Mouse (Mus musculus): ENCODE data around the gene Ms4a14. TPM values are rescaled to one million over a fixed set of nuclear protein-coding genes. Genes with fewer than 3 reads are reported as not detected.
A peak's percentile ranks its signal among the peaks of the same experiment; 100 is the strongest.

The Ms4a14 gene
- polyA plus RNA-seq, 2 experiments = 0.02 TPM; not detected in 1

DNA sequence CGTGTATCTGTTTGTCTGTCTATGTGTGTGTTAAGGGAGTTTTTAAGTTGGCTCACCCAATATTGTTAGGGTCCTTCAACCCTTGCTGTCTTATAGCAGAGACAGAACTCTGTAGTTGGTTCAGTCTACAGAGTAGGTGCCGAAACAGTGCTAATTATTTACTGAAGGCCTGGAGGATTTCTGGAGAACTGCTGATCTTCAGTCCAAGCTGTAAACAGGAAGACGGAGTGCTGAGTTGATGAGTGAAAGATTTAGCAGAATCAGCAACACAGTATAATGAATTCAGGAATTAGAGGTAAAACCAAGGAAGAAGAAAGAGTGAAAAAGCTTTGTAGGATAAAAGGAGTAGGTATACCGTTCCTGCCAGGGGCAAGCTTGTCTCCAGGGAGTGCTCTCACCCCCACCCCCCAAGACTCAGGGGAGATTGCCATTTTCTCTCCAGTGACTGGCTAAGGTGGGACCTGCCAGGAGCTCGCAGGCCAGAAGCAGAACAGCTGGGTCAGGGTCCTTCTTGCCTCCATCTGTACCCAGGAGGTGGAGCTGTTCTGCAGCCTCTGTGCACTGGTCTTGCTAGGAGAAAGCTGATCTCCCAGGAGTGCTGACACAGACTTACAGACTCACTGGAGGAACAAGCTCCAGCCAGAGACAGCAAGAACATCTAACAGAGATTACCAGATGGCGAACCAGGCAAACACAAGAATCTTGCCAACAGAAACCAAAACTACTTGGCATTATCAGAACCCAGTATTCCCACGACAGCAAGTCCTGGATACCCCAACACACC is 35.6 kb upstream of the Ms4a14 start:
- ATAC-seq (ENCODE audit: insufficient read depth) = no peak

DNA sequence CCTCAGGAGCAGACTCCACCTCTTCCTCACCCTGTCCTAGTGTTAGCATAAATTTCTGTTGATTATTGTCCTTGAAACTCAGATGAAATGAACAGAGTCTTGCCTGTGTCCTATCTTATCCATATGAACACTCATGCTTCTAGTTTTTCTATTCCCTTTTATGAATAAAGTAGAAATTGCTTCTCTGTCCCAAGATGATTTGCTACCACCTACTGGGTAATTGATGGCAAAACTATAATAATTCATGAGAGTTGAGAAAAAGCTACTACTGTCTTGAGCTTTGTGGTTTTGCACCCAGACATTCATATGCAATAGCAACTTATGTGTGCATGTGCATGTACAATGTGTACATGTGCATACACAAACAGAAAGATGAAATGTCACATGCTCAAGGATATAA is 29.7 kb upstream of the Ms4a14 start:
- no peaks in the 10 kb centered on the region for H3K36me3 ChIP-seq (replicated peaks; ENCODE audit: control insufficient read depth, insufficient read depth, low read depth)
- no peak overlapping the region for H3K27ac ChIP-seq
- H3K27me3 ChIP-seq (ENCODE audit: control insufficient read depth, insufficient read depth, low read length) = no peaks in the 10 kb centered on the region
- no peak overlapping the region for H3K9ac ChIP-seq (replicated peaks)
- TF ChIP-seq CTCF (IDR thresholded peaks at IDR 0.05; ENCODE audit: low read depth) (no peak), EP300 (IDR thresholded peaks at IDR 0.05; ENCODE audit: low read depth) (no peak)
- no peak overlapping the region for H3K4me3 ChIP-seq (ENCODE audit: insufficient read depth in 1 of 2, low read depth in 2 of 2, low read length in 2 of 2)
- no peak overlapping the region for H3K4me2 ChIP-seq (ENCODE audit: low read depth)
- no peaks in the 10 kb centered on the region for H3K4me1 ChIP-seq (replicated peaks; ENCODE audit: control insufficient read depth in 2 of 2, insufficient read depth in 2 of 2, low read length in 1 of 2)
- DNase-seq (ENCODE audit: low read depth in 3 of 3, low spot score in 3 of 3) (no peak), ATAC-seq (ENCODE audit: insufficient read depth) (no peak)
- H3K9me3 ChIP-seq (ENCODE audit: control insufficient read depth, low read length) = no peaks in the 10 kb centered on the region

More for the DNA sequence above, 35.6 kb upstream of the Ms4a14 start:
- H3K4me2 ChIP-seq (ENCODE audit: low read depth) = no peak overlapping the region
- no peaks in the 10 kb centered on the region for H3K36me3 ChIP-seq (replicated peaks; ENCODE audit: control insufficient read depth, insufficient read depth, low read depth)
- TF ChIP-seq EP300 (IDR thresholded peaks at IDR 0.05; ENCODE audit: low read depth) = no peak
- peak; percentile 37 for TF ChIP-seq CTCF (IDR thresholded peaks at IDR 0.05; ENCODE audit: low read depth)
- H3K4me1 ChIP-seq (replicated peaks; ENCODE audit: control insufficient read depth in 2 of 2, insufficient read depth in 2 of 2, low read length in 1 of 2) = no peaks in the 10 kb centered on the region
- no peak overlapping the region for H3K4me3 ChIP-seq (ENCODE audit: insufficient read depth in 1 of 2, low read depth in 2 of 2, low read length in 2 of 2)
- no peak overlapping the region for H3K27ac ChIP-seq
- no peaks in the 10 kb centered on the region for H3K9me3 ChIP-seq (ENCODE audit: control insufficient read depth, low read length)
- H3K27me3 ChIP-seq (ENCODE audit: control insufficient read depth, insufficient read depth, low read length) = no peaks in the 10 kb centered on the region
- no peak overlapping the region for H3K9ac ChIP-seq (replicated peaks)
- DNase-seq (ENCODE audit: low read depth in 3 of 3, low spot score in 3 of 3) = no peak
- 41% methylated on average over 7 of the region's 7 CpGs for WGBS (ENCODE audit: insufficient replicate concordance)

DNA sequence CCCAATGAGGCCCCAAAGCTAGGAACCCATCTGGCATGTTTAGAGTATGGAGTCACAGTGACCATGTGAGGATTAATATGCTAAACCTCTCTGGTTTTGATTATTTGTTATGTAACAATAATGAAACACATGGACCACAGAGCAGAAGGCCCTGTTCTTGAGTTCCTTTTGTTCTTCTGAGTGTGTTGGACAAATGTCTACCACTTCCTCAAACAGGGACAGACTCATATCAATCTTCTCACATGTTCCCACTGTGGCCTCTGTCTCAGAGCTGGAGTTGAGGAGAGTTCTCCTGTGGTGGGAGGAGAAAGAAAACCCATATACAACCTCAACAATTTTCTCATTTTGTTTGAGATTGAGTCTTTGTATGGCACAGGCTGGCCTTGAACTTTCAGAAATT is 28.9 kb upstream of the Ms4a14 start:
- TF ChIP-seq CTCF (IDR thresholded peaks at IDR 0.05; ENCODE audit: low read depth) (no peak), EP300 (IDR thresholded peaks at IDR 0.05; ENCODE audit: low read depth) (no peak)
- H3K4me2 ChIP-seq (ENCODE audit: low read depth) = no peak overlapping the region
- H3K27ac ChIP-seq = no peak overlapping the region
- ATAC-seq (ENCODE audit: insufficient read depth) (no peak), DNase-seq (ENCODE audit: low read depth in 3 of 3, low spot score in 3 of 3) (no peak)
- H3K36me3 ChIP-seq (replicated peaks; ENCODE audit: control insufficient read depth, insufficient read depth, low read depth) = no peaks in the 10 kb centered on the region
- no peaks in the 10 kb centered on the region for H3K27me3 ChIP-seq (ENCODE audit: control insufficient read depth, insufficient read depth, low read length)
- no peak overlapping the region for H3K9ac ChIP-seq (replicated peaks)
- H3K9me3 ChIP-seq (ENCODE audit: control insufficient read depth, low read length) = no peaks in the 10 kb centered on the region
- no peaks in the 10 kb centered on the region for H3K4me1 ChIP-seq (replicated peaks; ENCODE audit: control insufficient read depth in 2 of 2, insufficient read depth in 2 of 2, low read length in 1 of 2)
- no peak overlapping the region for H3K4me3 ChIP-seq (ENCODE audit: insufficient read depth in 1 of 2, low read depth in 2 of 2, low read length in 2 of 2)

DNA sequence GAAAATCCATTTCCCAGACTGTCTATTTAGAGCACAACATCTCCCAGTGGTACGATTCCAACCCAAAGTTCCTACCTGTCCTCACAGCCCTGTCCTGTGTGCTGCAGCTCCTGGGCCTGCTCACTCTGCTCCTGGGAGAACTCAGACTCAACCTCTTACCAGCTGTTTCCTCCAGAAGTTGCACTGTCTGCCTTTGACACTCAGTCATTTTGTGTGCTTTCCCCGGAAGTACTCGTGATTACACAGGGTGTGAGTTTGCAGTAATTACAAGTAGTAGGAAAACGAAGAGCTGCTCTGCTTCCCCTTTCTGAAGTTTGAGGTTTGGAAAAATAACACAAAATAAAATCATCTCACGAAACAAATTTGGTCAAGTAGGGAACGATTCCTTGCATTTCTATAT is 21.7 kb upstream of the Ms4a14 start, which contains the start of gene Ms4a7:
TSS of gene Ms4a7 (minus strand) at position 215 of the 400 bp plus-strand sequence.
- H3K9me3 ChIP-seq (ENCODE audit: control insufficient read depth, low read length) = no peaks in the 10 kb centered on the region
- WGBS (ENCODE audit: insufficient replicate concordance) = 40% methylated on average over 6 of the region's 6 CpGs

DNA sequence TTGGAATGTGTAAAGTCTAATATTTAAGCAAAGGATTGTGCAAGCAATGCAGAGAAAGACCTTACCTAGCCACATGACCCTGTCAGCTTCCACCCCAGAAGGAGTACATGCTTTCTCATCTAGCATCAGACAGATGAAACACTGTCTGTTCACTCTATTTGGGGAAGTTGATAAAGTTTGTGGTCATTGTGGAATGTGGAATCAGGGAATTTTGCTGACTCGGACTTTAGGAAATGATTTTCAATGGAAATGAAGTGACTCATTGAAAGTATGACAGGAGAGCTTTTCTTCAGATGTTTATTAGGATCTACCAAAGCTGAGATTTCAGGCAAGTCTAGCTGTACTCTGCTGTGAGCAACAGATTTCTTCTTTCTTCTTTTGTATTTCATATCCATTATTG is 6.9 kb upstream of the Ms4a14 start:
- no peaks in the 10 kb centered on the region for H3K27me3 ChIP-seq (ENCODE audit: control insufficient read depth, insufficient read depth, low read length)
- WGBS (ENCODE audit: insufficient replicate concordance) = 40% methylated on average over 1 of the region's 1 CpGs
- H3K27ac ChIP-seq = no peak overlapping the region
- no peaks in the 10 kb centered on the region for H3K36me3 ChIP-seq (replicated peaks; ENCODE audit: control insufficient read depth, insufficient read depth, low read depth)
- ATAC-seq (ENCODE audit: insufficient read depth) = no peak
- no peaks in the 10 kb centered on the region for H3K9me3 ChIP-seq (ENCODE audit: control insufficient read depth, low read length)
- no peak for DNase-seq (ENCODE audit: low read depth in 3 of 3, low spot score in 3 of 3)
- no peaks in the 10 kb centered on the region for H3K4me1 ChIP-seq (replicated peaks; ENCODE audit: control insufficient read depth in 2 of 2, insufficient read depth in 2 of 2, low read length in 1 of 2)
- no peak overlapping the region for H3K4me2 ChIP-seq (ENCODE audit: low read depth)
- TF ChIP-seq EP300 (IDR thresholded peaks at IDR 0.05; ENCODE audit: low read depth) = no peak
- TF ChIP-seq CTCF (IDR thresholded peaks at IDR 0.05; ENCODE audit: low read depth) = no peak
- H3K9ac ChIP-seq (replicated peaks) = no peak overlapping the region
- no peak overlapping the region for H3K4me3 ChIP-seq (ENCODE audit: insufficient read depth in 1 of 2, low read depth in 2 of 2, low read length in 2 of 2)

More for the DNA sequence above, 21.7 kb upstream of the Ms4a14 start, which contains the start of gene Ms4a7:
- TF ChIP-seq EP300 (IDR thresholded peaks at IDR 0.05; ENCODE audit: low read depth) = no peak
- no peak for TF ChIP-seq CTCF (IDR thresholded peaks at IDR 0.05; ENCODE audit: low read depth)
- Histone ChIP-seq H3K9ac (replicated peaks) (no peak within 1 kb of the TSS), H3K4me1 (replicated peaks; ENCODE audit: control insufficient read depth in 2 of 2, insufficient read depth in 2 of 2, low read length in 1 of 2) (no peaks in the 10 kb centered on the region), H3K4me2 (ENCODE audit: low read depth) (no peak within 1 kb of the TSS), H3K27me3 (ENCODE audit: control insufficient read depth, insufficient read depth, low read length) (no peaks in the 10 kb centered on the region), H3K27ac (no peak within 1 kb of the TSS), H3K36me3 (replicated peaks; ENCODE audit: control insufficient read depth, insufficient read depth, low read depth) (no peaks in the 10 kb centered on the region), H3K4me3 (ENCODE audit: insufficient read depth in 1 of 2, low read depth in 2 of 2, low read length in 2 of 2) (no peak within 1 kb of the TSS)
- DNase-seq (ENCODE audit: low read depth in 3 of 3, low spot score in 3 of 3) (peak in 2 of 3 experiments; percentile 1 to 3), ATAC-seq (ENCODE audit: insufficient read depth) (no peak)

All from liver, embryonic 14.5 days (tissue).